Mouse (Mus musculus) intestine, embryonic 16.5 days (tissue): Measurements from ENCODE around the gene Gprc5d. TPM values are rescaled to one million over a fixed set of nuclear protein-coding genes. Genes with fewer than 3 reads are reported as not detected.

ENCODE experiments used
- ATAC-seq: fragments of 200-750 bp; cut with Nextera tagmentation; 2 replicates; pipeline ENCODE4 v1.8.0; 2017; ENCODE audit warnings: moderate TSS enrichment, moderate library complexity
- H3K27ac ChIP-seq: fragments of 300-500 bp; sonication (generic); 2 replicates; pipeline ENCODE4 v1.5.1; 2014; ENCODE audit warnings: mild to moderate bottlenecking, low read length
- H3K27me3 ChIP-seq: fragments of 300-500 bp; sonication (generic); replicated peaks from 2 replicates; pipeline ENCODE4 v1.6.1; 2014; ENCODE audit warnings: low read length, control low read depth, mixed read lengths; ENCODE audit not compliant: control insufficient read depth, insufficient read depth
- H3K36me3 ChIP-seq: fragments of 300-500 bp; sonication (generic); 2 replicates; pipeline ENCODE4 v1.6.1; 2014; ENCODE audit warnings: low read length, control low read depth; ENCODE audit not compliant: control insufficient read depth, insufficient read depth
- H3K4me1 ChIP-seq: fragments of 300-500 bp; sonication (generic); 2 replicates; pipeline ENCODE4 v1.6.1; 2014; ENCODE audit warnings: low read length, control low read depth, mixed read lengths; ENCODE audit not compliant: control insufficient read depth, insufficient read depth
- H3K4me2 ChIP-seq: fragments of 300-500 bp; sonication (generic); 2 replicates; pipeline ENCODE4 v1.6.1; 2014; ENCODE audit warnings: low read depth, low read length, control low read depth
- H3K4me3 ChIP-seq: fragments of 300-500 bp; sonication (generic); 2 replicates; pipeline ENCODE4 v1.5.1; 2014; ENCODE audit warnings: mild to moderate bottlenecking, low read length
- H3K9ac ChIP-seq: fragments of 300-500 bp; sonication (generic); 2 replicates; pipeline ENCODE4 v1.6.1; 2014; ENCODE audit warnings: low read depth, low read length
- H3K9me3 ChIP-seq: fragments of 300-500 bp; sonication (generic); 2 replicates; pipeline ENCODE4 v1.6.1; 2016; ENCODE audit warnings: low read length, control low read depth; ENCODE audit not compliant: control insufficient read depth
- WGBS: fragments of 180-500 bp; shearing (Covaris S2); extraction: QIAGEN DNeasy Blood & Tissue Kit; methylation state at CpG from one replicate; pipeline ENCODE4 v1.1.7; 2014; 5-methylcytosine and 5-hydroxymethylcytosine counted together
- polyA plus RNA-seq: library from polyadenylated mRNA; unstranded; fragments of >200 nt; fragmentation: Nextera tagmentation; extraction: Ambion mirVana; gene quantifications from 2 replicates; pipeline ENCODE4 v1.2.1, GENCODE M21; 2015

Gene Gprc5d
- polyA plus RNA-seq, 1 experiment from 2014 or later, result 0.10 TPM

GRCm38 (mm10) chr6:135116479-135116878, 1.6 kb downstream of the Gprc5d start:
- no peaks in the 10 kb centered on the region for H3K9me3 ChIP-seq
- H3K4me1 ChIP-seq, result no peaks in the 10 kb centered on the region
- H3K9ac ChIP-seq, result no peak overlapping the region
- no peak for ATAC-seq
- no peak overlapping the region for H3K4me2 ChIP-seq
- no peaks in the 10 kb centered on the region for H3K27me3 ChIP-seq
- WGBS, result 90% methylated on average over 8 of the region's 8 CpGs
- no peaks in the 10 kb centered on the region for H3K36me3 ChIP-seq
- H3K4me3 ChIP-seq, result no peak overlapping the region
- H3K27ac ChIP-seq, result no peak overlapping the region

DNA sequence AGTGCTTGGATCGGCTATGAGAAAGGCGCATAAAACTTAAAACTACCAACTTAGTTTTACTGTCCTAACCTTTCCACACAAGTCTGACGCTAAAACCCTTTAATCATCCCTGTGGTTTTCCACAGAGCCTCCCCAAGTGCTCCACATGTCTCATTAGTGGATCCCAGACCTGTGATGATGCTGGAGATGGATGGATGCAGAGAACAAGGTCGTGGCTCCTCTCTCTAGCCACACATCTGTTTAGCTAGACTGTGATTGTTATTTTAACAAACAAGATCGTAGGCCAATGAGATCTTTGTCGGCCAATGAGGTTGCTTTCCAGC, 5.0 kb downstream of the Gprc5d start:
- Histone ChIP-seq H3K4me1 (no peaks in the 10 kb centered on the region), H3K27ac (no peak overlapping the region), H3K9ac (no peak overlapping the region), H3K4me2 (no peak overlapping the region), H3K36me3 (no peaks in the 10 kb centered on the region), H3K9me3 (no peaks in the 10 kb centered on the region), H3K27me3 (no peaks in the 10 kb centered on the region), H3K4me3 (no peak overlapping the region)
- no peak for ATAC-seq
- WGBS, result 32% methylated on average over 6 of the region's 6 CpGs

DNA sequence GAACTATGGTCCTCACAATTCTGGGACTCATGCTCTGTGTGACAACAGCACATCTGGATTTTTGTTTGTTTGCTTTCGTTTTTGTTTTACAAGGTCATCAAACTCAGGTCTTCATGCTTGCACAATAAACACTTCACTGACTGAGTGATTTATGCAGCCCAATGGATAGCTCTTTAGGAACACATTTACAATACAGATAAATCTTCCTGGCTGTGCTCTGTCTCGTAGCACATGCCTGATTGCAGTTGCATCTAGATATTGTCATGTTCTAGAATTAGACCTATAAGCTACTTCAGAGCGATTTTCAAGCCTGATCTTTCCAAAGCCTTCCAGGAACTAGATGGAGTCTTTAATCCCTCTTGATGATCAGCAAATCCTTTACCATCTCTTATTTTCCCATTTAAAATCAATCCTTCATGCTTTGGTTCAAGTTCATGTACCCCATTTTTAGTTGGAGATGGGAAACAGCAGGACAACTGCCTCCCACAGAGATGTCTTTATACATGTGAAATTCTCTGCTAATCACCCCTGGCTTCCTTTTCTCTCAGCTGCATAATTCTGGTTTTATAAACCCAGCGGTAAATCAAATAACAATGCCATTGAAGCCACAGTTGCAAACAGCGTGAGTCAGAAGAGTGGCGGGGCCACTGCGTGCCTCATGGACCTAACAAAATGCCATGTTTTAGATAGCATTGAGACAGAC, 5.5 kb downstream of the Gprc5d start:
- 23% methylated on average over 7 of the region's 7 CpGs for WGBS
- H3K4me3 ChIP-seq, result no peak overlapping the region
- H3K9ac ChIP-seq, result no peak overlapping the region
- H3K4me1 ChIP-seq, result no peaks in the 10 kb centered on the region
- no peaks in the 10 kb centered on the region for H3K36me3 ChIP-seq
- no peaks in the 10 kb centered on the region for H3K9me3 ChIP-seq
- H3K27me3 ChIP-seq, result no peaks in the 10 kb centered on the region
- no peak for ATAC-seq
- H3K4me2 ChIP-seq, result no peak overlapping the region
- no peak overlapping the region for H3K27ac ChIP-seq

DNA sequence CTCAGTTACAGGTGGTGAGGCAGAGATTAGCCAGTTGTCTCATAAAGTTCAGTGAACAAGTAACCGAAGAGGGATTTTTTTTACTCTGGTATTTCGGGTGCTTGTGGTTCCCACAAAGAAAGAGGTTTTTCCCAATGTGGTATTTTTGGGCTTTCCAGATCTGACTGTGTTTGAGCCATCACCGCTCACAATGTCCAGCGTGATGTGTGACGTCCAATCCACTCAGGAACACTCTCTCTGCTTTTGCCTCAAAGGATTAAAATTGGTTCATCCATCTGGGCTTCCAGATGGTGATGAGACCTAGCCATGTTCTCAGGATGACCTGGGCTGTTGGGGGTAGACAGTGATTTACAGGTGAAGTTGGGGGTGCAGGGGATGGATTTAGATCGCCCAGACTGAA, 11.1 kb downstream of the Gprc5d start:
- Histone ChIP-seq H3K27ac (no peak overlapping the region), H3K4me1 (no peaks in the 10 kb centered on the region), H3K4me3 (no peak overlapping the region), H3K36me3 (no peaks in the 10 kb centered on the region), H3K9ac (no peak overlapping the region), H3K27me3 (no peaks in the 10 kb centered on the region), H3K9me3 (no peaks in the 10 kb centered on the region), H3K4me2 (no peak overlapping the region)
- no peak for ATAC-seq
- WGBS, result 88% methylated on average over 6 of the region's 6 CpGs

GRCm38 (mm10) chr6:135102736-135103303, 15.3 kb downstream of the Gprc5d start:
- no peak overlapping the region for H3K4me2 ChIP-seq
- no peak for ATAC-seq
- 67% methylated on average over 5 of the region's 5 CpGs for WGBS
- no peak overlapping the region for H3K9ac ChIP-seq
- H3K27me3 ChIP-seq, result no peaks in the 10 kb centered on the region
- H3K9me3 ChIP-seq, result no peaks in the 10 kb centered on the region
- no peak overlapping the region for H3K27ac ChIP-seq
- no peak overlapping the region for H3K4me3 ChIP-seq
- H3K36me3 ChIP-seq, result no peaks in the 10 kb centered on the region
- H3K4me1 ChIP-seq, result no peaks in the 10 kb centered on the region

DNA sequence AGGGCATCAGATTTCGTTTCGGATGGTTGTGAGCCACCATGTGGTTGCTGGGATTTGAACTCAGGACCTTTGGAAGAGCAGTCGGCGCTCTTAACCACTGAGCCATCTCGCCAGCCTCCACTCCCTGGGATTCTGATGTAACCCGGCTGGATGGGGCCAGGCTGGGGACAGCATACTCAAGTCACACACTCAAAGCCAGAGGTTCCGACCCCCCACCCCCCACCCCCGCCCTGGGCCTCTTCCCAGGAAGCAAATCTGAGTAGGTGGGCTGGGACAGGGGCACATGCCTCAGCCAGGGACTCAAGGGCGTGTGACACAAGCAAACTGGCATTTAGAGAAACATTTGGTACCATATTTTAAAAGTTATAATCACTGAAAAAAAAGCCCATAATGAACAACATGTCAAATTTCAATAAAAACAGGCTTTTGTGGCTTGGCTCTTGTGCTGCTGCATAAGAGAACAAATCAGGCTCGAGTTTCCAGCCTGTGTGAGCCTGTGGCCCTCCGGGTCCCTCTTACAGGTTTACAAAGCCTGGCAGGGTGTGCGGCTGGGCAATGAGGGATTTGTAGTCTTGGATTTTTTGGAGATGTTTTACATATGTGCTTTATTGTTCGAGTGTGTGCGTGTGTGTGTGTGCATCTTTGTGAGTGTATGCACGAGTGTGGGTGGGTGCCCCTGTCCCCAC, 17.2 kb downstream of the Gprc5d start:
- H3K4me2 ChIP-seq, result no peak overlapping the region
- H3K4me1 ChIP-seq, result no peaks in the 10 kb centered on the region
- no peaks in the 10 kb centered on the region for H3K9me3 ChIP-seq
- no peak overlapping the region for H3K27ac ChIP-seq
- no peaks in the 10 kb centered on the region for H3K36me3 ChIP-seq
- ATAC-seq, result no peak
- H3K9ac ChIP-seq, result no peak overlapping the region
- H3K4me3 ChIP-seq, result no peak overlapping the region
- 81% methylated on average over 15 of the region's 15 CpGs for WGBS
- no peaks in the 10 kb centered on the region for H3K27me3 ChIP-seq

DNA sequence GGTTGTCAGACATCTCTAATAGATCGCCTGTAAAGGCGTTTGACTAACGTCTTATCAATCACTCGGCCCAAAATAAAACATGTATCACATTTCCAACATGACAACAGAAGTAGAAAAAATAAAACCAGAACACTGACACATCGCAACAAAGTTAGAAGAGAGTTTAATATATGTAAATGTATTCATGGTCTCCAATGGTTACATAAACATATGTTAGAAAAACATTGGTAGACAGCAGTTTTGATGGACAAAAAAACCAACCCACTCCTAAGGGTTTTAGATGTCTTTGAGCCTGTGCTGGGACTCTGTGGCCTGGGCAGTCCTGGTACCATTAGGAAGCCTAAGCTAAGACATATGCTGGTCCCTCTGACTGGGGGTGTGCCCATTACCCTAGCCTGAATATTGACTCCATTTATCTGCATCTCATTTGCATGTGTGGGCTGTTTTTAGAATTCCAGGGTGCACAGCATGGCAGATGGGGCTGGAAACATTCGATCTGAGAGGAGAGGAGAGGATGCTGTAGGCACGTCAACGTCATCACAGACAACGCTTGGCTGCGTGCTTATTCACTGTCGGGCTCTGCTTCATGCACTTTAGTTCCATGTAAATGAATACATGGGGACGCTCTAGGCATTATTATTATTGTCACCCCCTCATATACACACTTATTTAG, 25.1 kb downstream of the Gprc5d start:
- H3K27ac ChIP-seq, result no peak overlapping the region
- H3K4me1 ChIP-seq, result no peaks in the 10 kb centered on the region
- ATAC-seq, result no peak
- no peaks in the 10 kb centered on the region for H3K36me3 ChIP-seq
- 92% methylated on average over 12 of the region's 12 CpGs for WGBS
- H3K9ac ChIP-seq, result no peak overlapping the region
- no peaks in the 10 kb centered on the region for H3K9me3 ChIP-seq
- no peaks in the 10 kb centered on the region for H3K27me3 ChIP-seq
- H3K4me2 ChIP-seq, result no peak overlapping the region
- no peak overlapping the region for H3K4me3 ChIP-seq

DNA sequence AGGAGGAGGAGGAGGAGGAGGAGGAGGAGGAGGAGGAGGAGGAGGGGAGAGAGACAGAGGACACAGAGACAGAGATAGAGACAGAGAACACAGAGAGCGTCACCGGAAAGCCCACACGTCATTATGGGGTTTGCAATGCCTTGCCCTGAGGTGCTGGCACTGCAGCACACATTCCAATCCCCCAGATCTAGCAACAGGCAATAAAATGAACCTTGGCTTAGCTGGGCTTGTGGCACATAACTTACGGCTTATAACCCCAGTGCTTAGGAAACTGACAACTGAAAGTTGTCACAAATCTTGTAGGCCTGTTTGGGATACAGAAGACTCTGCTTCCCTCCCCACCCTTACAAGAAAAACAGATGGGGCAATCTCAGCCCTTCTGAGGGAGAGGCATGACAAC, 27.4 kb downstream of the Gprc5d start:
- H3K4me1 ChIP-seq, result no peaks in the 10 kb centered on the region
- no peak overlapping the region for H3K27ac ChIP-seq
- no peak overlapping the region for H3K4me2 ChIP-seq
- no peak for ATAC-seq
- H3K4me3 ChIP-seq, result no peak overlapping the region
- no peaks in the 10 kb centered on the region for H3K9me3 ChIP-seq
- H3K9ac ChIP-seq, result no peak overlapping the region
- WGBS, result 63% methylated on average over 4 of the region's 4 CpGs
- H3K27me3 ChIP-seq, result no peaks in the 10 kb centered on the region
- no peaks in the 10 kb centered on the region for H3K36me3 ChIP-seq

DNA sequence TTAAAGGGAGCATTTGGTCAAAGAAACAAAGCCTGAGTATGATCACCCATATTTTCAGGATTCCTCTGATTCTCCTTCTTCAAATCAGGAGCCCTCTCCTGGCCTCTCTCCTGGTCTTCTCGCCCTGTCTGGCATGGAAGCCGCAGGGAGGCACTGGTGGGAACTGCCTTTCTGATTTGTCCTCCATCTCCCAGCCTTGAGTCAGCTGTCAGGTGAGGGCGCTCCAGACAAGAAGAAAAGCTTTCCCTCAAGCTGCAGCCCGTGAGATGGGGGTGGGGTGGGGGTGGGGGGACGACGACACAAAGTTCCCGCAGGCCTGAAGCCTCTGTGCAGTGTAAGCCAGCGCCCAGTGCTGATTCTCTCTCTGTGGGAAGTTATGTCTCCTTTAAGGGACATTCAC, 28.3 kb downstream of the Gprc5d start:
- Histone ChIP-seq H3K27ac (no peak overlapping the region), H3K4me2 (no peak overlapping the region), H3K9ac (no peak overlapping the region), H3K9me3 (no peaks in the 10 kb centered on the region), H3K4me1 (no peaks in the 10 kb centered on the region), H3K36me3 (no peaks in the 10 kb centered on the region), H3K4me3 (no peak overlapping the region), H3K27me3 (no peaks in the 10 kb centered on the region)
- WGBS, result 32% methylated on average over 8 of the region's 8 CpGs
- no peak for ATAC-seq
